Mouse (Mus musculus): ENCODE data around the gene Synpo2l.
A peak's percentile ranks its signal among the peaks of the same experiment; 100 is the strongest.

Synpo2l gene

DNA sequence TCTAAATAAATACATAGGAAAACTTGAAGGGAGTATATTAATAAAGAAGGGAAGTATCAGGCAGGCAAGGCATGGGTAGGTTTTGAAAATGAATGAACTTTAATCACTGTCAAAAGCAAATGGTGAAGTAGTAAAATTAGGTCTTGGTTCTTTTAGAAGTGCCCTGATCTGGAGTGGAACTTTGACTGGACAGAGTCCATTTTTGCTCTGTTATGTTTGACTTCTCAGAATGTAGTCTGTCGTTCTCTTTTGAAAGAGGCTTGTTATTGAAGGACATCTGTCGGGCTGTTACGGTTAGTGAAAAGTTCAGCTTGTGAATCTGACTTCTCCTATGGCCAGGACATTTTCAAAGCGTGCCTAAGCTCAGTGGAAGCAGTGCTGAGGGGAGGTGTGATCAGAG, 9.8 kb upstream of the Synpo2l start:
- no peak for DNase-seq

DNA sequence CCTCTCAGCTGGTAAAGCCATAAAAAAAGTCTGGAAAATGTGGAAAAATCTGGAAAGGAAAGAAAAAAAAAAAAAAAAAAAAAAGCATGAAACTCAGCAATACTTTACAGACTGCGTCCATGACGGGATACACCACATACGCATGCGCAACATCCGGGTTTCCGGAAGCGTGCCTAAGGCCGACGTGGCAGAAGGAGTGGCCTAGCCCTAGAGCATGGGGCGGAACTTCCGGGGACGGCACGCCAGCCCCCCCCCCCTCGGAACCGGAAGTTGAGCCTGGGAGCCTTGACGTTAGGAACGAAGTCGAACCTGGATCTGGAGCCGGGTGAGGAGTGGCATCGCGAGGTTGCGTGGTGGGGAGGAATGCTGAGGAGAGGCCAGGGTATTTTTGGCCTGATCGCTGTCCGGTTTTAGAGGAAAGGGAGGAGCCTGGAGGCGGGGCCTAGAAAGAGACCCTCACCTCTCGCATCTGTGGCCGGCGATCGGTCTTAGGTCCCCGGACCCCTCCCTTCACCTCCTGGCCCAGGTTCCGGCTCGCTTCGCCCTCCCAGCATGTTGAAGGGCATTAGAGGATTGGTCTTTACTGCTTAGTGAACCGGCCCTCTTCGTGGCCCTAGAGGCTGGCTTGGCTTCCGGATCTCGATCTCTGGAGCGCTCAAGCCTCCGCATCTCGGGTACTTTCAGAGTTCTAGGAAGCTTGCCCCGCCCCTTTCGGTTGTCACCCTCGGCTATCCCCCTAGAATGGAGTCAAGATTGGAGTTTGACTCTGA, 6.1 kb upstream of the Synpo2l start, which contains the start of gene Sec24c:
TSS of gene Sec24c (plus strand) at position 245 of the 770 bp plus-strand sequence.
- DNase-seq: peak; percentile 95 to 96

GRCm38 (mm10) chr14:20673735-20674063, 5.5 kb upstream of the Synpo2l start:
- DNase-seq: peak; percentile 78 to 87

- peak; percentile 49 to 78 for DNase-seq
Observed at GRCm38 (mm10) chr14:20672990-20673389, 4.8 kb upstream of the Synpo2l start.

GRCm38 (mm10) chr14:20667469-20667868, 685 bp downstream of the Synpo2l start:
- no peak for DNase-seq

DNA sequence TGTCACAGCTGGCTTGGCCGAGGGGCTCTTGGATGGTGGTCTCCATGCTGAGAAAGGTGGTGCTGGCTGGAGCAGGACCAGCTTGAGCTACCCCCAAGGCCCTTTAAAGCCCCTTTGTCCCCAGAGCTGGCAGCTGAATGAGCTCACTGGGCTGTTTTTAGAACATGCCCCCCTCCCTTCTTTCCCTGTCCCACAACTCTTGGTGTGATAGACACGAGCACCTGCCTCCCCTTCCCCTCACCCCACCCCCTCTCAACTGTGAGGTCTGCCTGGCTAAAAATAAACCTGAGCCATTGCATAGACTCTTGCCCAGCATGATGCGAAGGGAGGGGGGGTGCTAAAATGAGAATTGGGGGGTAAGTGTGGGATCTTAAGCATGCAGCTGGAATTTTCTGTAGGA, 3.7 kb downstream of the Synpo2l start:
- no peak for DNase-seq

GRCm38 (mm10) chr14:20663601-20664000, 4.6 kb downstream of the Synpo2l start:
- no peak for DNase-seq

DNA sequence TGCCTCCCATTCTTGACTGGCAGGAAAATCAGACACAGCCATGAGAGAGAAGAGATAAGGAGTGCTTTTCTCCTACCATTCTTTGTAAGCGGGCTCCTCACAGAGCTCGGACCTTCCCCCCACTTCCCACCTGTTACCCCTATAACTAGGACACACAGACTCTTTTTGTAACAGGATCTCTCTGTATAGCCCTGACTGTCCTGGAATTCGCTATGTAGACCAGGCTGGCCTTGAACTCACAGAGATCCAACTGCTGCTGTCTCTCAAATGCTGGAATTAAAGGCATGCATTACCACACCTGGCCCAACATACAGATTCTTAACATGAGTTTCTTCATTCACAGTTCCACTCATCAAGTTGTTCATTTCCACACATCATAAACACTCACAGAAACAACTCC, 5.4 kb downstream of the Synpo2l start:
- no peak for DNase-seq

- DNase-seq: peak; percentile 63 to 66
Observed at GRCm38 (mm10) chr14:20661661-20662331, 6.4 kb downstream of the Synpo2l start.

GRCm38 (mm10) chr14:20660827-20661660, 7.1 kb downstream of the Synpo2l start:
- peak; percentile 95 to 96 for DNase-seq

GRCm38 (mm10) chr14:20659687-20660086, 8.5 kb downstream of the Synpo2l start:
- DNase-seq: no peak

GRCm38 (mm10) chr14:20658902-20659301, 9.3 kb downstream of the Synpo2l start:
- DNase-seq: no peak

- DNase-seq: peak in 1 of 2 experiments; percentile 36
Observed at GRCm38 (mm10) chr14:20658326-20658725, 9.8 kb downstream of the Synpo2l start.

DNA sequence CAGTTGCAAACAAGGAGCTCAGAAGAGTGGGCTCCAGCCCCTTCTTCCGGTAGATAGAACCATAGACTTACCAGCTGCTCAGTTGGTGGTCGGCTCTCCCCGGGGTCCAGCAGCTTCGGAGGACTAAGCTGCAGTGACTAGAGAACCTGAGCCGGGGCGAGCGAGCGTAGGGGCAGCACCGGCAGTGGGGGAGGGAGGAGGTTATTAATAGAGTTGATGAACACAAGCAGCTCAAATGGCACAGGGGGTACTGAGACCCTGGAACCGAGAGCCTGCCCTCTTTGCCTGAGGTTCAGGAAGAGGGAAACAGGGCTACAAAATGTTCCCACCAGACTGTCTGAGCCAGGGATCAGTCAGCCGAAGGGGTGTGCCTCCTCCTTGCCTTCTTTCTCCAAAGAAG, 11.8 kb downstream of the Synpo2l start, which contains the start of gene Myoz1:
TSS of gene Myoz1 (minus strand) at position 180 of the 400 bp plus-strand sequence.
- no peak for DNase-seq

DNA sequence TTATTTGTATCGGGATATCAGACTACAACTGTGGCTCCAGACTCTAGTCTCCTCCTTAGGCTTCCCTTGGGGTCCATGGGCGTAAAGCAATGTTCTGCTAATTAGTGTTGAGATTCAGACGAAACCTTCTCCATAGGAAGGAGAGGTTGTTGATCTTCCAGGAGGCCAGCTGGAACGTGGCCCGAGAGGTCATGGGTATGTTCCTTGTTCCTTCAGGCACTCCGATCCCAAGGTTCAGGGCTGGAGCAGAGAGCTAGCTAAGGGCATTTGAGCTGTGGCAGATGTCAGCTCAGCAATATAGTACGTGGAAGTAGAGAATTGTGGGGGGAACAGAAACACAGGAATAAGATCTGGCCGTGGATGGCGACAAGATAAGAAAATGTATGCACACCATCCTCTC, 12.4 kb downstream of the Synpo2l start:
- no peak for DNase-seq

- no peak for DNase-seq
Observed at GRCm38 (mm10) chr14:20654690-20655421, 13.3 kb downstream of the Synpo2l start.

GRCm38 (mm10) chr14:20651722-20652256, 16.4 kb downstream of the Synpo2l start:
- no peak for DNase-seq

DNA sequence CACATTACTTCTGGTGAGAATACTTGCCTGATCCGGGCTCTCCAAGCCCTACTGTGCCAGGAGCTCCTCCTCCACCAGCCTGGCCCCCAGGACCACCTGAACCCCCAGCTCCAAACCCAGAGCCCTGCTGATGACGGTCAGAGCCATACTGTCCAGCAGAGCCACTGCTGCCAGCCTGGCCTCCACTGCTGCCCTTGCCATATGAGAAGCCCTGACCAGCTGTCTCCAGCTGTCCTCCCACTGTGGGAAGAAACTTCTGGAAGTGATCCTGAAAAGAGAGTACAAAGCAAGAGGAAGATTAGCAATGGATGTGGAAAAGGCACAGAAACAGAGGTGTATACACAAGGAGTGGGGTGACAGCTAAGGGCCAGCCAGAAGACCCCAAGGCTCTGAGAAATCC, 17.2 kb downstream of the Synpo2l start:
- DNase-seq: no peak

GRCm38 (mm10) chr14:20646381-20646780, 21.8 kb downstream of the Synpo2l start:
- no peak for DNase-seq

- DNase-seq: no peak
Observed at GRCm38 (mm10) chr14:20645547-20645946, 22.6 kb downstream of the Synpo2l start.

- DNase-seq: no peak
Observed at GRCm38 (mm10) chr14:20641438-20641875, 26.7 kb downstream of the Synpo2l start.

Data from kidney, adult 8-10 months (tissue).